ENCODE assay signal across 16 mouse cellular contexts in genomic region chr2:11714535-11714934, GRCm38 (mm10). TPM values are rescaled to one million over a fixed set of nuclear protein-coding genes. Genes with fewer than 3 reads are reported as not detected.
DNase-seq lines count a peak whose midpoint lies in the region; ATAC-seq and TF ChIP-seq lines count a peak whose summit lies in the region.
"Had no signal": no experiment of that assay in that cellular context is flagged by ENCODE, and none has a peak within 500 bp of the region (broad histone marks: within the 10 kb centered on the region; RNA-seq: fewer than 3 reads in every experiment).

No protein-coding gene starts in this region.

- TF ChIP-seq CTCF in forebrain, postnatal 0 days (IDR thresholded peaks at IDR 0.05; ENCODE audit: low read depth), result no peak
- TF ChIP-seq CTCF in liver, adult 2 months (IDR thresholded peaks at IDR 0.05; ENCODE audit: low read depth, low read length), result no peak

- TF ChIP-seq POLR2A in liver, adult 2 months (IDR thresholded peaks at IDR 0.05; ENCODE audit: extremely low read depth, insufficient read depth, low read length), result no peak

- intact Hi-C loops in left cerebral cortex, postnatal 14 days (cut with DNase I), result no loop called here

- peak; percentile 39 for DNase-seq in forebrain, postnatal 0 days
- no peak for DNase-seq in forebrain, embryonic 11.5 days (ENCODE audit: low spot score)
- DNase-seq in liver, adult 2 months (ENCODE audit: extremely low read depth, low read depth, low spot score), result no peak
- DNase-seq in liver (no peak), MN1 (ENCODE audit: low spot score) (no peak)
- peak; percentile 51 to 84 for DNase-seq in left cerebral cortex, postnatal 14 days (ENCODE audit: low spot score in 2 of 2)
- no peak for DNase-seq in kidney, postnatal 14 days
- DNase-seq: adrenal gland, adult 8-10 months; cerebellum, adult 9-10 months; embryo, embryonic 11 days; kidney, adult 2 months; retina, postnatal 1 day had no signal

- no peak overlapping the region for H3K27ac ChIP-seq in forebrain, postnatal 0 days (ENCODE audit: low read depth, low read length)
- H3K27ac ChIP-seq in forebrain, embryonic 11.5 days (ENCODE audit: low read depth, low read length), result no peak overlapping the region
- 0 out of 2 replicates have a peak overlapping the region, but pooled peaks have one; percentile 6 for H3K27ac ChIP-seq in liver, adult 2 months (replicated peaks; ENCODE audit: insufficient read depth, low read depth, low read length)
- H3K27ac ChIP-seq: hindbrain, embryonic 15.5 days; limb, embryonic 12.5 days; midbrain, embryonic 10.5 days had no signal

- peaks cover 14% of the 10 kb centered on the region; the same call in 1 of the 2 replicates for H3K79me2 ChIP-seq in liver, adult 2 months (ENCODE audit: control insufficient read depth, insufficient read depth, low read length)

- H3K4me3 ChIP-seq in forebrain, postnatal 0 days (ENCODE audit: low read depth, low read length), result no peak overlapping the region
- H3K4me3 ChIP-seq in forebrain, embryonic 11.5 days (ENCODE audit: low read depth, low read length), result no peak overlapping the region
- no peak overlapping the region for H3K4me3 ChIP-seq in liver, adult 2 months (ENCODE audit: insufficient read depth, low read depth, low read length)
- H3K4me3 ChIP-seq: hindbrain, embryonic 15.5 days; limb, embryonic 12.5 days; midbrain, embryonic 10.5 days; myocyte had no signal

- H3K9me3 ChIP-seq in forebrain, postnatal 0 days (ENCODE audit: low read length), result no peaks in the 10 kb centered on the region
- no peaks in the 10 kb centered on the region for H3K9me3 ChIP-seq in forebrain, embryonic 11.5 days (ENCODE audit: control insufficient read depth, low read length)
- H3K9me3 ChIP-seq: hindbrain, embryonic 15.5 days; limb, embryonic 12.5 days; midbrain, embryonic 10.5 days had no signal

- H3K4me2 ChIP-seq in forebrain, postnatal 0 days (ENCODE audit: low read depth), result no peak overlapping the region
- no peak overlapping the region for H3K4me2 ChIP-seq in forebrain, embryonic 11.5 days (ENCODE audit: low read depth, low read length, severe bottlenecking)
- H3K4me2 ChIP-seq: hindbrain, embryonic 15.5 days; limb, embryonic 12.5 days had no signal

- no peak overlapping the region for H3K9ac ChIP-seq in forebrain, postnatal 0 days
- no peak overlapping the region for H3K9ac ChIP-seq in forebrain, embryonic 11.5 days (ENCODE audit: low read length)
- no peak overlapping the region for H3K9ac ChIP-seq in liver, adult 2 months (ENCODE audit: low read depth, low read length)
- H3K9ac ChIP-seq: hindbrain, embryonic 15.5 days; limb, embryonic 12.5 days had no signal

- no peaks in the 10 kb centered on the region for H3K4me1 ChIP-seq in forebrain, postnatal 0 days (ENCODE audit: insufficient read depth)
- H3K4me1 ChIP-seq in forebrain, embryonic 11.5 days (replicated peaks; ENCODE audit: control insufficient read depth, insufficient read depth, low read length), result no peaks in the 10 kb centered on the region
- H3K4me1 ChIP-seq in liver, adult 2 months (ENCODE audit: control insufficient read depth, insufficient read depth, low read length), result peaks cover 49% of the 10 kb centered on the region
- H3K4me1 ChIP-seq: hindbrain, embryonic 15.5 days; limb, embryonic 12.5 days; midbrain, embryonic 10.5 days had no signal

- ATAC-seq in forebrain, postnatal 0 days, result peak; percentile 65
- no peak for ATAC-seq in forebrain, embryonic 11.5 days (replicated peaks; ENCODE audit: low FRiP score)

- 68% methylated on average over 4 of the region's 4 CpGs for WGBS in forebrain, postnatal 0 days
- 88% methylated on average over 4 of the region's 4 CpGs for WGBS in forebrain, embryonic 11.5 days
- WGBS in liver, adult 2 months, result 77% methylated on average over 4 of the region's 4 CpGs

- H3K36me3 ChIP-seq in forebrain, postnatal 0 days (ENCODE audit: insufficient read depth), result no peaks in the 10 kb centered on the region
- no peaks in the 10 kb centered on the region for H3K36me3 ChIP-seq in forebrain, embryonic 11.5 days (ENCODE audit: control insufficient read depth, insufficient read depth, low read length)
- peaks cover 30% of the 10 kb centered on the region for H3K36me3 ChIP-seq in liver, adult 2 months (ENCODE audit: control insufficient read depth, insufficient read depth, low read length)
- H3K36me3 ChIP-seq: hindbrain, embryonic 15.5 days; limb, embryonic 12.5 days; midbrain, embryonic 10.5 days had no signal

- H3K27me3 ChIP-seq in forebrain, postnatal 0 days (ENCODE audit: insufficient read depth, low read length), result no peaks in the 10 kb centered on the region
- no peaks in the 10 kb centered on the region for H3K27me3 ChIP-seq in forebrain, embryonic 11.5 days (ENCODE audit: control insufficient read depth, insufficient read depth, low read length)
- H3K27me3 ChIP-seq in liver, adult 2 months (ENCODE audit: control insufficient read depth, insufficient read depth, low read length), result no peaks in the 10 kb centered on the region
- H3K27me3 ChIP-seq: hindbrain, embryonic 15.5 days had no signal

RNA-seq across cellular contexts. Expression of gene Il15ra, which starts 9.4 kb away (rescaled TPM):
- total RNA-seq in forebrain, postnatal 0 days (2014; rRNA removed), result 1.00 and 2.2 TPM in 2 replicates
- polyA plus RNA-seq in forebrain, postnatal 0 days (2015; fragmentation: Nextera tagmentation; extraction: Ambion mirVana), result 0.83 and 1.3 TPM in 2 replicates
- 0.13 and 0.25 TPM in 2 replicates for polyA plus RNA-seq in forebrain, embryonic 11.5 days (2014; fragmentation: Nextera tagmentation; extraction: Ambion mirVana)
- total RNA-seq in liver, adult 2 months (2014; rRNA removed), result 46.6 and 59.8 TPM in 2 replicates
- 20.1 and 24.9 TPM in 2 replicates for polyA plus RNA-seq in liver, adult 2 months (2012; rRNA removed)
- 1 to 10 TPM; 3.8 to 6.9 TPM for total RNA-seq in left cerebral cortex, postnatal 14 days (2021)

Comparison
In these comparisons a context has a peak if more than half of its experiments do, and no peak if none do; other contexts are left out.
1. DNase-seq: peak in forebrain, postnatal 0 days (single experiment) and left cerebral cortex, postnatal 14 days (2 of 2); none in forebrain, embryonic 11.5 days (single experiment), liver, adult 2 months (single experiment), liver (single experiment), kidney, postnatal 14 days (single experiment) and MN1 (single experiment).